27 mouse cellular contexts compared by ENCODE assay signal in genomic region chr14:101445205-101445604, GRCm38 (mm10).
"Had no signal": no experiment of that assay in that cellular context is flagged by ENCODE, and none has a peak within 500 bp of the region (broad histone marks: within the 10 kb centered on the region; RNA-seq: fewer than 3 reads in every experiment).

No protein-coding gene starts in this region.

- H3K4me3 ChIP-seq: heart, adult 2 months; heart, embryonic 13.5 days; heart, embryonic 15.5 days; hindbrain, embryonic 13.5 days; hindbrain, embryonic 15.5 days; kidney, embryonic 15.5 days; limb, embryonic 13.5 days; limb, embryonic 15.5 days; liver, embryonic 12.5 days had no signal

- DNase-seq: gastrocnemius, postnatal 14 days; gastrocnemius, postnatal 36 days; heart, adult 11 months; heart, adult 2 months; heart, postnatal 14 days; heart, postnatal 36 days; kidney, adult 11 months; kidney, adult 2 months; kidney, adult 9 months; kidney, postnatal 14 days; kidney, postnatal 36 days; layer of hippocampus, adult 9-11 months; layer of hippocampus, postnatal 36 days; left cerebral cortex, postnatal 4 days had no signal

- H3K4me1 ChIP-seq: heart, embryonic 13.5 days; heart, embryonic 15.5 days; hindbrain, embryonic 13.5 days; hindbrain, embryonic 15.5 days; kidney, embryonic 15.5 days; limb, embryonic 13.5 days; limb, embryonic 15.5 days; liver, embryonic 12.5 days had no signal

- ATAC-seq: hindbrain, postnatal 0 days; intestine, embryonic 16.5 days; liver, embryonic 12.5 days had no signal

- H3K9ac ChIP-seq: heart, embryonic 13.5 days; heart, embryonic 15.5 days; hindbrain, embryonic 13.5 days; hindbrain, embryonic 15.5 days; kidney, embryonic 15.5 days; limb, embryonic 13.5 days; limb, embryonic 15.5 days; liver, embryonic 12.5 days; liver, embryonic 14.5 days had no signal

- H3K9me3 ChIP-seq: heart, embryonic 13.5 days; heart, embryonic 15.5 days; hindbrain, embryonic 13.5 days; hindbrain, embryonic 15.5 days; kidney, embryonic 15.5 days; limb, embryonic 13.5 days; limb, embryonic 15.5 days; liver, embryonic 12.5 days had no signal

- H3K27ac ChIP-seq: heart, adult 2 months; heart, embryonic 13.5 days; heart, embryonic 15.5 days; hindbrain, embryonic 13.5 days; hindbrain, embryonic 15.5 days; hindbrain, postnatal 0 days; kidney, embryonic 15.5 days; kidney, postnatal 0 days; limb, embryonic 13.5 days; limb, embryonic 15.5 days; liver, embryonic 12.5 days; liver, embryonic 14.5 days had no signal

- H3K36me3 ChIP-seq: hindbrain, embryonic 13.5 days; hindbrain, embryonic 15.5 days; liver, embryonic 12.5 days had no signal

- H3K27me3 ChIP-seq: heart, embryonic 13.5 days; heart, embryonic 15.5 days; hindbrain, embryonic 13.5 days; hindbrain, embryonic 15.5 days; kidney, embryonic 15.5 days; limb, embryonic 13.5 days; limb, embryonic 15.5 days; liver, embryonic 12.5 days had no signal

- H3K4me2 ChIP-seq: heart, embryonic 11.5 days; heart, embryonic 13.5 days; heart, embryonic 15.5 days; hindbrain, embryonic 13.5 days; hindbrain, embryonic 15.5 days; kidney, embryonic 15.5 days; limb, embryonic 13.5 days; limb, embryonic 15.5 days; liver, embryonic 12.5 days had no signal
